Mouse (Mus musculus) large intestine, adult 2 months (tissue): ENCODE results near the gene Stat5a. TPM values are rescaled to one million over a fixed set of nuclear protein-coding genes. Genes with fewer than 3 reads are reported as not detected.

Experiments used
- DNase-seq: peaks from one replicate; pipeline ENCODE4 v3.0.0-alpha.2; 2012; ENCODE audit warnings: low read depth, low spot score
- WGBS: fragments of 180-500 bp; shearing (Covaris S2); methylation state at CpG from one replicate; pipeline ENCODE4 v1.1.7; 2018; 5-methylcytosine and 5-hydroxymethylcytosine counted together
- polyA plus RNA-seq: library from polyadenylated mRNA; depleted of rRNA; stranded (reverse); fragments of >200 nt; gene quantifications from 2 replicates; pipeline ENCODE4 v1.2.3, GENCODE M21; 2012

Stat5a gene
- polyA plus RNA-seq, 1 experiment = 6.4 TPM

DNA sequence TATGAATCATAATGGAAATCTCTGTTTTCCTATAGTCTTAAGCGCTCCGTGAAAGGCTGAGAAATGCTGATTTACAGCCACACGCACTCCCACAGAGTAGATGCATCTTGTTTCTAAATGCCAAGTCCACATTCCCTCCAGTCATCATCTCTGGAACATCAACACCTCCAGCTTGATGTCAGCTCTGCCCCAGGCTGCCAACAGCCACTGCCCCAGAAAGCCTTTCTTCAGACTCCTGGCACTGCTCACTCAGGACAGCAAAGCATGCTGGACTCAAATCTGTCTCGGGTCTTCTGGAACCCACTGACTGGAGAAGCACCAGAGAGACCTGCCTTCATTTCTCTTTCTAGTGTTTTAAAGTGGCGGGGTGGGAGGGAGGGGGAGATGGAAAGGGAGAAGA is 33.3 kb downstream of the Stat5a start:
- DNase-seq = no peak
- WGBS = 90% methylated on average over 5 of the region's 5 CpGs

DNA sequence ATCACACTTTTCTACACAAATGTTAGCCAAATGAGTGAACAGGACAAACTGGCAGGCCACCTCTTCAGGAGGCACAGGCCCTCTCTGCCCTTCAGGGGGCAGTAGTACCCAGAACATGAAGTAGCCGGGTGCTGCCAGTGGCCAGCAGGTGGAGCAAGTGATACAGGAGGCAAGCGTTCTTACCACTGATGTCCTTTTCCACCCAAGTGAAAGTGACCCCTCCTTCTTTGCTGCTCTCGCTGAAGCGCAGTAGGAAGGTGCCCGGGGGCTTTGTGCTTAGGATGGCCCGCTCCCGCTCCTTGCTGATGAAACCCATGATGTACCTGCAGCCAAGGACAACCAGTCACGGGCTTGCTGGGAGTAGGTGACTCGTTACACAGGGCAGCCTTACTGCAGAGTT is 34.3 kb downstream of the Stat5a start:
- 16% methylated on average over 9 of the region's 9 CpGs for WGBS
- DNase-seq = peak; percentile 76

DNA sequence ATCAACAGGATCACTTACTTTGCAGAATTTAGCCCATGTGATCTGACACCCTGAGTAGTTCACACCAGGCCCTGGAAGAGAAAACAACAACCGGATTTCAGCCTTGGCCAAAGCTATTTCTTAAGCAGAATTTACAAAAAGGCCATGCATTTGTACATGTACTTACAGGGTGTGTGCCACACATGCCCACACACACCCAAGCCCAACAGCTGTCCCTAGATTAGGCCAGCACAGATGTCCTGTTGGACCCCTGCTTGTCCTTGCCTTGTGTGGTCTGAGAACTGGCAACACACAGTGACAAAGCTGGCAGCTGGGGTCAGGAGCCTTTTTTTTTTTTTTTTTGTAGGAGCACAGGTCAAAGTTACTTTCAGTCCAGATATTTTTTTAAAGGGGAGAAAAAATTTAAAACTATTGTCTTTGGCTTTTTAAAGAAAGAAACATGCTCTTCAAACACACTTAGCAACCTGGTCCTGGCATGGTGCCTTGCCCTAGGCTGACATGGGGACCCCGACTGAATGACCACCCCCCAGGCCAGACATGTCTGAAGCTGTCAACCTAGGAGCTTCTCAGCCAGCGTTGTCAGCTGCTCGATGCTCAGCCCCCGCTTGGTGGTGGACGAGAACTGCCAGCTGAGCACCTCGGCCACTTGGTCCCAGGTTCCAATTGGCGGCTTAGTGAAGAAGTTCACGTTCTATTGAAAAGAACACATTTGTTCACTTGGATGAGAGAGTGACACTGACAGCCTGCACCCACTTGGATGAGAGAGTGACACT is 35.2 kb downstream of the Stat5a start:
- 87% methylated on average over 9 of the region's 9 CpGs for WGBS
- DNase-seq = no peak

DNA sequence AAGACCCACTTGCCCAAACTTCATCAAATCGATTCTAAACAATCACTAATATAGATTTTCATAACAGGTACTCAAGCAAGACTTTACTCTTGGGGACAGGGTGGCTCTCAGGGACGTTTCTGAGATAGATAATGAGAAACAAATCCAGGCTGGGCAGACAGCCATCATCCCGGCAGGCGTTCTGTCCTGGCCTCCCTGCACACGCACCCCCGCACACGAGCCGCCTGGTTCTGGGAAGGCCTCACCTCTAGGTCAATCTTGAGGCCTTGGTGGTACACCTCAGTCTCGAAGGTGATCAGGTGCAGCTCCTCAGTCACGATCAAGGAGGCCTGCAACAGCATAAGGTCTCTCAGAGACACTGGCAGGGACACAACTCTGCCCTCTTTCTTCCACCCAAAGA is 36.9 kb downstream of the Stat5a start:
- WGBS = 76% methylated on average over 10 of the region's 10 CpGs
- DNase-seq = no peak

DNA sequence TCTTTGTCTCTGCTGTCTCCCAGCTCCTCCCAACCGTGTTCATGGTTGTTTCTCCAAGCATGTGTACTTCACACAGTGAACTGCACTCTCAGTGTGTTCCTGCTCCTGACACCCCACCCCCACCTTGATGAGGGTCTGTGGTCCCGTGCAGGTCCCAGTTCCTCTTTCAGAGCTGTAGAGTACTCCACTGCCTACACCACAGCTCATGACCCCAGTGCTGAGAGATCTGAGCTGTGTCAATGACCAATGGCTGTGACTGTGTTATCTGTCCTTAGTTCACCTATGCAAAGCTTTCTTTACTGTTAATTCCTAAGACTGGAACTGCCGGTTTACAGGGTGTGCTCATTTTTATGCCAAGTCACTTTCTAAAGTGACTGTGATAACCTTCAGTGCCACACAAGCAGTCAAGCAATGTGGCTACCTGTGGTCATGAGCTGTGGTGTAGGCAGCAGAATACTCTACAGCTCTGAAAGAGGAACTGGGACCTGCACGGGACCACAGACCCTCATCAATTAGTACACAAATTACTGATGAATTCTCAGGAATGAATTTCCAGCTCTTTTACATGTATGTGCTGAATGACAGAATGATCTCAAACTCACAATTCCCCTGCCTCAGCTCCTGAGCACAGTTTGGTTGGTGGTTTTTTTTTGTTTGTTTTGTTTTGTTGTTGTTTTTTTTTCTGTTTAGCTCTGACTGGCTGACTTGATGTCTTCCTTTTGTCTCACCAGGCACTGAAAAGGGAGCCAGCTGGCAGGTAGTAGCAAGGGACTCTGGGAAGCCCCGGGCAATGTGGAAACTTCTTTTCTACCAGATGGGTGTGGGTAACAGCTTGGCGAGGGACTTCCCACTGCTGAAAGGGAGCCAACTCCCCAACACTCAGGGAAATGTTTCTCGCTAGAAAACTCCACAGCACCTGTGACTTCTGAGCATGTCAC is 38.4 kb downstream of the Stat5a start:
- WGBS = 56% methylated on average over 7 of the region's 7 CpGs
- DNase-seq = no peak

DNA sequence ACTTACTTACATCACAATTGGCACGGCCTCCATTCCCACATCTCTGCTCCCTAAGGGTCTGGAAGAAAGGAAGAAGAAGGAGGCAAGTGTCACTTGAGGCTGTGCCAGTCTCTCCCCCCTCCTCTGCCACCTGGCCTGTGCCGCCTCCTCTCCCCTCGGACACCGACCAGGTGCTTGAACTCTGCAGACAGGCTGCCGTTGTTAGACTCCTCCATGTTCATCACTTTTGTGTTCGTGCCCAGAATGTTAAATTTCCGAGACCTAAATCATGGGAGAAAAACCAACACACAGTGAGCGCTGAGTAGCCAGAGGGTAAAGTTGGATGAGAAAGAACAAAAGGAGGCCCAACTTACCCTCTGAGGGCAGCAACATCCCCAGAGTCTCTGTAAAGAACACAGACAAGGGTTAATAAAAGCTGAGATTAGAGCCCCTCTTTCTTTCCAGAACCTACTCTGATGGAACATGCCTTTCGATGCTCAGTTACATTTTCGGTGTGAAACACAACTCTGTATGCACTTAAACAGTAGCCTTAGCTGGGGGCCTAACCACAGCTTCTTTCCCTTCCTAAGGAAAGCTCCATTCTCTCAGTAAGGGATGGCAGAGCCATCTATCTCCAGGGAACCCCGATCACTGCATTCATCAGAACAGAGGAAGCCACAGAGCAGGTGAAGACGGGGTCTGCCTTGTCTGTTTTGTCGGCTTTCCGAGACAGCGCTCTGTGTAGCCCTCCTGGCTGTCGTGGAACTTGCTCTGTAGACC is 39.5 kb downstream of the Stat5a start:
- 88% methylated on average over 16 of the region's 16 CpGs for WGBS
- DNase-seq = no peak

DNA sequence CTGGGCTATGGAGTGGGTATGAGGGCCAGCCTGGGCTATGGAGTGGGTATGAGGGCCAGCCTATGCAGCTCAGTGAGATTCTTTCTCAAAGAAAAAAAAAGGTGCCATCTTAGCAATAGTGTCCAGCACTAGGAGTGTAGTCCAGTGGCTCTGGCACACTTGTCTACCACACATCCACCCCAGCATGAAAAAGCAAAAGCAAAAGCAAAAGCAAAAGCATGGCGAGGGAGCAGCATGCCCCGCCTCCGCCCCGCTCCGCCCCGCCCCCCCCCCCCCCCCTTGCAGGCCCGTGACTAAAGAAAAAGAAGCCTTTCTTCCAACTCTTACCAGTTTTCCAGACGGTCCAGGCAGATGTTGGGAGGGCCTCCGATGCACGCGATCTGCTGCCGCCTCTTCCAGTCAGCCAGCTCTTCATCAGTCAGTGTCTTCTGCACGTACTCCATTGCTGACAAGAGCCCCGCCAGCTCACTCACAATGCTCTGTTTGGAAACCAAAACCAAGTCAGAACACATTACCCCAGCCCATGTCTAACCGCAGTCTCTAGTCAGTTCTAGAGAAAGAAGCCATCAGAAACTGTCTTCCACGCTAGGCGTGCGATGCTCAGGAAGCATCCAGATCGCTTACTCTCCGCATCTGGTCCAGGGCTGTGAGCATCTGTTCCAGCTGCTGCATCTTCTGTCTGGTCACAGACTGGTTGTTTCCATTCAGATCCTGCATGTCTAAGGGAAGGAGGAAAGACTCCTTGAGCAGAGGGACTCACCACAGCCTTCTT is 45.6 kb downstream of the Stat5a start:
- WGBS = 64% methylated on average over 18 of the region's 20 CpGs
- no peak for DNase-seq

DNA sequence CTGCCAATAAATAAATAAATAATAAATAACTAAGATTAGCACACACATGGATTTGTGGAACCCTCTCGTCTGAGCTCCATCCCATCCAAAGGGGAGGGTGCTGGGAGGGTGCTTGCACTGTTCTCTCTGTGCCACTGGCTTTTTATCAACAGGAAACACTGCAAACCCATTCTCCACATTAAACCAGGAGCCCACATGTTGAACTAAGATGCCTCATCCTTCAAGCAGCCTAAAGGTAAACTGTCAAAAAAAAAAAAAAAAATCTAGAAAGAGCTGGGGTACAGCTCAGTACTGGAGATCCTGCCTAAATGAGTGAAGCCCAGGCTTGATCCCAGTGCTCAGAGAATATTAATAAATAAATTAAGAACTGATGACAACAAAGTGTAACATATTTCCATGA is 46.8 kb downstream of the Stat5a start:
- DNase-seq = no peak
- 60% methylated on average over 1 of the region's 1 CpGs for WGBS

DNA sequence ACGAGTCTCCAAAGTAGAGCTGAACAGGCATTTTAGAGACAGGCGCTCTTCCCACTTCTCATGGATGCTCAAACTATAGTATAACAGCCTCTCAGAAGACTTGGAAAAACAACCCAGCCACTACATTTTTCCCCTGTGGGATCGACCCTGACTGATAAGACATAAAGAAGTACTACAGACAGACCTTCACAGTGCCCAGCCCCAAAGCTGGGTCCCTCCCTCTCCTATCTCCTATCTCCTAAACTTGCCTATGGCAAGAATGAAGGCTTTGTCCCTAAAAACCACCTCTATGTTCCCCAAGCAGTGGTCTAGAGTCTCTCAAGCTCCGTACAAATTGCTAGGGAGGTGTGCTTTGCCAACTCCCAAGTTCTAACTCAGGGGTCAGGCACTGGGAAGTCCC is 47.7 kb downstream of the Stat5a start:
- 87% methylated on average over 4 of the region's 4 CpGs for WGBS
- DNase-seq = no peak

DNA sequence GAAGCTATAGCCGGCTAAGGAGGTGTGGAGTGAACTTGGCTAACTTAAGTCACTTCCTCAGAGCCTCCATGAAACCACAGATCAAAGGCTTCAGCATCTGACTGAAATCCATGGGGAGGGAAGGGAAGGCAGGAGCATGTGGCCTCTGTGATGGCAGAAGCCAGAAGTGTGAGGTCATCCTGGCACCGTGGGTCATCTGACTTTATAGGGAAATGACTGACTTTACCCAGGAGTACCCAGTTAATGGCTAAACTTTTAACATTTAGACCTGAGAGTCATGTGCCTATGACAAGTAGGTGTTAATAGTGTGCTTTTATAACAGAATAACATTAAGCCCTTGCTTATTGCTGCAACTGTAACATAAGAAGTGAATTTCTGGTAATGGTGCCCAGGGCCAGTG is 49.0 kb downstream of the Stat5a start:
- WGBS = 59% methylated on average over 2 of the region's 2 CpGs

DNA sequence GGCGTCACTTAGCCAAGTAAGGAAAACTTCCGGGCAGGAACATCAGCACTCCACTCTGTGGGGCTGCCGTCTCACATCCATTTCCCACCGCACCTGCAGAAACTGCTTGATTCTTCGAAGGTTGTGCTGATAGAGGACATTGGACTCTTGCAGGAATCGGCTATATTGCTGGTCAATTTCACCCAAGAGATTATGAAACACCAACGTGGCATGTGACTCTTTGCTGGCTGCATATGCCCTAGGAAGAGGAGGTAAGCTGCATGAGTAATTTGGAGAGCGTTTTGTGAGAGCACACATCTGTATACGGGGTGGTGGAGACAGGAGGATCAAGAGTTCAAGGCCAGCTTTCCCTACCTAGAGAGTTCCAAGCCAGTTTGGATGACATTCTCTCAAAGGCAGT is 49.4 kb downstream of the Stat5a start:
- 82% methylated on average over 9 of the region's 9 CpGs for WGBS

More for the DNA sequence above, 49.0 kb downstream of the Stat5a start:
- no peak for DNase-seq

DNA sequence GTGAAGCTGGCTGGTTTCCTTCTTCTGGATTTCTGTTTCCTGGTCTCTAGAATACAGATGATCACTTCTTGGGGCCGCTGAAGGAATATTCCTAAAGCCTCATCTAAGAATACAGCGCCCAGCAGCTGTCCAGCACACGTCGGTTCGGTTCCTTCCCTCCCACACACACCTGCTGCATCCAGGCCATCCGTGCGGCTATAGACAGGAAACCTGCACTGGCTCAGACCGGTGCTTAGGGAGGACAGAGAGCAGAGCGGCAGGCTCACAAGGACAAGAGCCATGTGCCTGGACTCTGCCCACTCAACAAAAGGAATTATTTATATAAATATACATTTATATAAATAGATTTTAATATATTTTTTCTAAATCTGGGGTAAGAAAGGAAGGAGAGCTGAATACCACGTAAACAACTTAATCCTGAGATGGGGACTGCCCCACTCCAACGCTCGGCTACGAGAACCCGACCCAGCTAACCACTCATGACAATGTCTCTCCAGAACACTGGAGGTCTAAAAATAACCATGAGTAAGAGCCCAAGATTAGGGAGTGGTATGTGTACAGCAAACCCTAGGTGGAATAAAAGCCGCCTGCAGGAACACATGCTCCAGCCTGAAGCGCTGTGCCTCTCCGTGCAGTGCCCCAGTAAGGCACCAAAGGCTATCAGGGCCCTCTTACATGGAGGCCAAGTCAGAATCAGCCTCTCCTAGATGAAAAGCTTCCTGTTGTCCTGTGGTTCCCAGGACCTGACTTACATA is 53.4 kb downstream of the Stat5a start:
- DNase-seq = no peak
- 75% methylated on average over 17 of the region's 17 CpGs for WGBS

More for the DNA sequence above, 49.4 kb downstream of the Stat5a start:
- no peak for DNase-seq

DNA sequence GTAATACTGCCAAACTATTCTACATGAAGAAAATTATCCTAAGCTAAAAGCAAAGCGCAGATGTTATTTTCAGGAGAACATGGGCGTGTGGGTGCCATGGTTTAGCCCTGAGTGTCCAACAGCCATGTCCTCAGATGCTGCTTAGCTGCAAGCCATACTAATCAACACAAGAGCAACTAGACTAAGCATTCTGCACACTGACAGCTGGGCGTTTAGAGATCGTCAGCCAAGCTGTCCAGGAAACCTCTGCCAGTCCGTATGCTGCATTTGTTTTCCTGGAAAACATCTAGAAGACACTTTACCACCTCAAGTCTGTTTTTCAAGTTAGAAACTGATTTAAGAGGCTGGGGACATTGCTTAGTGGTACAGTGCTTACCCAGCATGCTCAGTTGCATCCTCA is 55.3 kb downstream of the Stat5a start:
- DNase-seq = no peak
- 72% methylated on average over 5 of the region's 5 CpGs for WGBS

DNA sequence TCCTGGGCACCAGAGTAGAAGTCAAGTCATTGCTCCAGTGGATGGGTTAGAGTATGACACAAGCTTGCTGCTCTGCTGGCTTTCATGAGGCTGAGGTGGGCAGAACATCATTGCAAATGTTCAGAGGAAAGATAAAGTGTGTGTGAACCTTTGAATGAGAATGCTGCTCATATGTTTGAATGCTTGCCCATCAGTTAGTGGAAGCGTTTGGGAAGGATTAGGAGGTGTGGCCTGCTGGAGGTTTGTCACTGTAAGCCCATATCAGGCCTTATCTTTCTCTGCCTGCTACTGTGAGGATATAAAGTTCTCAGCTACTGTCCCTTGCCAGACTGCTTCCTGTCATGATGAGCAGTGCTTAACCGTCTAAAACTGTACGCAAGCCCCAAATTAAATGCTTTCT is 55.9 kb downstream of the Stat5a start:
- DNase-seq = no peak
- WGBS = 94% methylated on average over 3 of the region's 3 CpGs

DNA sequence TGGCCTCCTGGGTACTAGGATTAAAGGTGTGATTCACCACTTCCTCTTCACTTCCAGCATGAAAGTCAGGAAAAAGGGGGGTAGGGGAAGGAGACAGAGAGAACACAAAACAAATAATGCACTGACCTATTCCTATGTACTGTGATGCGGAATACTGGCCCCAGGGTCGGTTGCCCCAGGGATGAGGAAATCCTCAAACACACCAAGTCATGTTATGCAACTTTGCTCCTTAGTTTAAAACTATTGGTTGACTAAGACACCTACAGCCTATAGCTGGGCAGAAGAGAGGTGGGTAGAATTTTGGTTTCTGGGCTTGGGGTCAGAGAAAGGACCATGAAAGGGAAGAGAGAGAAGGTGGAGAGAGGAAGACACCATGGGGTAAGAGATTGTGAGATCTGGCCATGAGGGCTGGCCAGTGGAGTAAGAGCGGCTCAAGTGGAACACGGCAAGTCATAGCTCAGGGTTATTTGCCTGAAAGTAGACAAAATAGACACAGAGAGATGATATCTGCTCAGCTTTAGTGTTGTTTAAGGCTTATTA is 57.4 kb downstream of the Stat5a start:
- DNase-seq = no peak
- 91% methylated on average over 4 of the region's 4 CpGs for WGBS

DNA sequence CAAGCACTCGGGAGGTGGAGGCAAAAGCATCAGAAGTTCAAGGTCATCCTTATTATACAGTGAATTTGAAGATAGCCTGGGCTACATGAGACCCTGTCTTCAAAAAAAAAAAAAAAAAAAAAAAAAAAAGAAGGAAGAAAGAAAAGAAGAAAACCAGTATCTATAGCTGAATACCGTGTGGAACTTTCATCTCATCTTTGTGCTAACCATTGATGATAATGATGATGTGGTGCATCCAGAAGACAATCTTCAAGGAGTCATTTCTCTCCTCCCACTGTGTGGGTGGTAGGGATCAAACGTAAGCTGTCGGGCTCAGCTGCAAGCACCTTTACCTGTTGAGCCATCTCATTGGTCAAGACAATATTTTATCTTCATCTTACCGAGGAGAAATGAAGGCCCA is 58.9 kb downstream of the Stat5a start:
- DNase-seq = no peak
- WGBS = 89% methylated on average over 5 of the region's 5 CpGs

DNA sequence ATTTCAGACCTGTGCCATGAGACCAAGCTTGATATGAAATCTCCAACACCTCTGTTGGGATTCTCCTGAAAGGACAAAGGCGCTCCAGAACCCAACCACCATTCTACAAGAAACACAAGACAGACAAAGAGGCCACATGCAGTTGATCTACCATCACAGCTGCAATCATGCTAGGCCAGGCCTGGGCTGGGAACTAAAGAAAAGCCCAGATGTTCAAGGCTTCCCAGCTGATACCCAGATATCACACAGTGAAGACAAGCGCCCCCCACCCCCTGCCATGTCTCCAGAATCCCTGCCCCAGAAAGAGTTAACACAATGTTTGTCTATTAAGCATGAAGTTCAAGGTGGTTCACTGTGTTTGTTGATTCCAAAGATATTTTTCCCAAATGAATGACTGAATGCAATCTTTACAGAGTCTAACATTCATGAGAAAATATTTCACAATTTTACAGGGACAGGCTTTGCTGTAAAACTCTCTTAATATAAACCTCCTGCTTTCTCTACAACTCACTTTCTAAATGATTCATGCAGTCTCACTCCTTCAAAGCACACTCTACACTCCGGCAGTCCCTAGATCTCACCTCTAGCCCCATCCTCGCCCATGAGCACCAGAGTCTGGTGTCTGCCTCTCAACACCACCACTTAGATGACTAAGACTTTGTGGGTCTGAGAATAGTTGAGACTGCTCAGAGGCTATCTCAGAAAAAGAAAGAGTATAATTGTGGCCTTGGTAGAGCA is 61.9 kb downstream of the Stat5a start:
- no peak for DNase-seq
- WGBS = 88% methylated on average over 4 of the region's 4 CpGs

DNA sequence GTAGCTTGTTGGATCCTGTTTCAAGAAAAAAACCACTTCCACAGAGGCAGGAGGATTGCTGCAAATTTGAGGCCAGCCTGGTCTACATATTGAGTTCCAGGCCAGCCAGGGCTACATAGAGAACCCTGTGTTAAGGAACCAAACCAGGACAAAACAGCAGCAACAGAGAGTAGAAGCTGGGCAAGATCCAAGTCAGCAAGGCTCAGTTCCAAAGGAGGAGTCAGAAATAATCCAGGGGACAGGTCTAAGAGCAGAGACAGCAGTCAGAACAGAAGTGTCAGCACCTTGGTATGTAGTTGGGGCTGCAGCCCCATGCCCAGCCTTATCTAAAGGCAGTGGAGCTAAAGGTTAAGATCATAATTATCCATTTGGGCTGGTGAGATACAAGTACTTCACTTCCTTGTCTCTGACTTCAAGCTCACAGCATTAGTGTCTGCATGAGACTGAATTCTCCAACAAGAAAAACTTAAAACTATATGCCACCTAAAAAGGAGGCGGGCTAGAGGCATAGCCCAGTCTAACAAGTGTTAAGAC is 65.3 kb downstream of the Stat5a start:
- WGBS = 98% methylated on average over 1 of the region's 1 CpGs
- DNase-seq = no peak
